Mouse (Mus musculus) heart, adult 18-20 months (tissue): ENCODE results near the gene Rab31. TPM values are rescaled to one million over a fixed set of nuclear protein-coding genes. Genes with fewer than 3 reads are reported as not detected.

Experiments used
- DNase-seq, 2 experiments: peaks; one replicate each; pipeline ENCODE4 v3.0.0; 2021 to 2022; ENCODE audit warnings: mixed read lengths in 1 of 2
- long read RNA-seq, 2 experiments: library from polyadenylated mRNA; stranded (forward); transcript quantifications; one replicate each; pipeline ENCODE4 v2.0.0; 2021
- total RNA-seq, 2 experiments: library from RNA; stranded (reverse); gene quantifications; 2 replicates each; pipeline ENCODE4 v1.2.3; 2021

The Rab31 gene
- 10 to 100 TPM; 13.8 to 16.8 TPM for total RNA-seq
- long read RNA-seq, experiment 1, transcript Rab31-201 (7 exons, 3,473 nt): major isoform, 9 of 12 reads
- long read RNA-seq, experiment 1, partial matches to known transcripts: 0 of 12 reads
- long read RNA-seq, experiment 1, other reads (novel, unspliced or antisense): 3 of 12 reads
- long read RNA-seq, experiment 2, transcript Rab31-201 (7 exons, 3,473 nt): major isoform, 5 of 10 reads
- long read RNA-seq, experiment 2, partial matches to known transcripts: 0 of 10 reads
- long read RNA-seq, experiment 2, other reads (novel, unspliced or antisense): 5 of 10 reads

DNA sequence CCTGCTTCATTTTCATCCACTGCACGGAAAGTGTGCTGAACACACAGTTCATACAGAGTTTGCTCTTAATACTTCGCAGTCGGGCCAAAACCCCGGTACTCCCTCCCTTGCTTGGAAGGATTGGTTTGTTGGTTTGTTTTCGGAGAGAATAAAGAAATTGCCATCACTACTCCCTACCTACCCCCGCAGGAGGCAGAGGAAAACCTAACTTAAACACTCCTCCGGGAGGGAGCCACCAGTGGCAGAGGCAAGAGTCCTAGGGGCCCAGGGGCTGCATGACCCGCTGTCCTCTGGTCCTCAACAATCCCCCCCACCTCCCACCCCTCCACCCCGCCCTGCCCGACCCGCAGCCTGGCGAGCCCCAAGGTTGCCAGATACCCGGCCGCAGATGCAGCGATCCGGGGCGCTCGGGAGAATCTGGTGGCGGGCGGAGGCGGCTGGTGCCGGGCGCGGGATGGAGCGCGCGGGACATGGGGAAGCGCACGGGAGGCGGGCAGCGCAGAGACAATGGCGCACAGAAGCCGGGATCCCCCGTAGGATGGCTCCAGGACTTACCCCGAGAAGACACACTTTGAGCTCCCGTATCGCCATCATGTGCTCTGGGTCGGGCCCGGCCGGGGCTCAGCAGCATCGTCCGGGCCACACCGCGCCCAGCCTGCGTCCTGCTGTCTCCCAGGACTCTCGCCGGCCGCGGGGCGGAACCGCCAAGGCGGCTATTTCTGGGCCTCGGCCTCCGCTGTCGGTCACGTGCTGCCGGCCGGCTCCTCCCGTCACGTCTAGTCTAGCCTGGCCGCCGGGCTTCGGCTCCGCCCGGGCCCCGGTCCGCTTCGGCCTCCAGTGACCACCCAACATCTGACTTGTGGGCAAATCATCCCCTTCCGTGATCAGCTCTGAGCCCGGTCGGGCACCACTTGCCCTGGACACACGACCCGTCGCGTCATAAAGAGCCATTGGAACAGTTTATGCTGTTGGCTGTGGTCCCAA lies at the start of gene Rab31:
Gene Rab31, minus strand, starts transcription at position 802 of the 984 bp plus-strand sequence.
- DNase-seq: peak; percentile 91 to 94

DNA sequence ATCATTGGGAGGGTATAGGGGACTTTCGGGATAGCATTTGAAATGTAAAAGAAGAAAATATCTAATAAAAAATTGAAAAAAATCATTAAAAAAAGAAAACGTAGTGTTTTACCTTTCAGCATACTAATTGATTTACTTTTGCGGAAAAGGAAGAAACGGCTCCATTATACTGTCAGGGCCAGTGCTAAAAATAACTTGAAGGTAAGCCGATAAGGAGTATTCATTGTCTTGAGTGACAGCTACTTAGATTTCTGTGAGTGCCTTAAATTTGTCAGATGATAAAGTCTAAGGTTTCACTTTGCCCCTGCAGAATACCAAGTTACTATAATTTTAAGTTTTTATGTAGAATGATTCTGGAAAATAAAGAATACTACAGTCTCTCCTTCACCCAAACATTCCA lies 47.6 kb upstream of the Rab31 start:
- DNase-seq: no peak

DNA sequence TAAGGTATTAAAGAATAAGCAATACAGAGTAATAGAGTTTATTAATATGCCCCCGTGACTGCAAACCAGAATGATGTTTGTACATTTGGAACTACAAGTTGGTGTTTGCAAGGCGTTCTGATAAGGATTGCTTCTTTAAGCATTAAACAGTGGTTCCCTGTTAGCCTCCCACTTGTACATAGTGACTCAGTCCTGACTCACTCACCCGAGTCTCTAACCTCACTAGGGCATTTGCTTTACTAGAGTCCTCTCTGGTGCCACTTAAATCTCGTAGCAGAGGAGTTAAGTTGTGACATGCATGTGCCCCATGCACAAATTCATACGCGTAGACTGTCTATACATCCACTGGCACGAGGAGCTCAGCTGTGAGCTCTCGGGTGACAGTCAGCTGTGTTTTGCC lies 41.2 kb upstream of the Rab31 start:
- DNase-seq: no peak

DNA sequence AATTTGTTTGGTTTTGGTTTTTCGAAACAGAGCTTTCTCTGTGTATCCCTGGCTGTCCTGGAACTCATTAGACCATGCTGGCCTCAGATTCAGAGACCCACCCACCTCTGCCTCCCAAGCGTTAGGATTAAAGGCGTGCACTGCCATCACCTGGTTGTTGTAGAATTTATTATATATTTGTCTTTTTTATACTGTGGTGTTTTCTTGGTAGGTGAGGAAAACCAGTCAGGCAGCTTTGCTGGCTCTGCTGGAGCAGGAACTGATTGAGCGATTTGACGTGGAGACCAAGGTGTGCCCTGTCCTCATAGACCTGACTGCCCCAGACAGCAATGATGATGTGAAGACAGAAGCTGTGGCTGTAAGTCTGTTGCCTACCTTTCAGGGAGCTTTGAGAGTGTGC lies 38.5 kb upstream of the Rab31 start:
- no peak for DNase-seq

DNA sequence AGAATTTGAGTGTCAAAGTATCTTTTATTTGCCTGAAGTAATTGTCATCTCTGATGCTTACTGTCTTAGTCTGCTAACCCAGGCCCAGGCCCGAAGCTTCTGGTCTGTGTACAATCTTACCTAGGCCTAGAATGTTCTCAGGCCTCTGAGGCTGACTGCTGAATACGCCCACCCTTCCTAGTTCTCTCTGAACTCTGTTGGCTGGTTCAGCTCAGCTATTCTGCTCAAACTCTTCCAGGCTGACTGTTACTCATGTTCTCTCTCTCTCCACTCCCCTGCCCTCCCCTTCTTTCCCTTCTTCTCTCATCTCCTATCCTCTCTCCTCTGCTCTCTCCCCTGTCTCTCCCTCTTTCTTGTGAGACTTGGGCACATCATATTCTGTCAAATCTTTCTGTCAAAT lies 33.9 kb upstream of the Rab31 start:
- DNase-seq: no peak

DNA sequence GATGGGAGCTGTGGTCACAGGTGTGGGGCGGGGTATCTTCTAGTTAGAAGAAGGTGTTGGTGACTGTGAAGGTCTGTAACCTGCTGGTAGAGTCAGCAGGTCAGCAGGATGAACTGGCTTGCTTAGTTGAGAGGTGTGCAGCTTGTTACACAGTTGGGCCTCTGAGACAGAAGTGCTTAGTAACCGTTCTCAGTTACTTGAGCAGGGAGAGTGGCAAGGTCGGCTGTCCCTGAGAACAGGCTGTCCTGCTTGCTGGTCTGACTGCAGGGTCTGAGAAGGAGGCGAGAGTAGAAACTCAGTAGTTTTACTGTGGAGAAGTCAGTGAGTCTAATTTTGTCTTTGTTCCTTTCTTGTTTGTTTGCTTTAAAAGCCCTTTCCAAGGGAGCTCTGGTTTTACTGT lies 33.4 kb upstream of the Rab31 start:
- DNase-seq: no peak

DNA sequence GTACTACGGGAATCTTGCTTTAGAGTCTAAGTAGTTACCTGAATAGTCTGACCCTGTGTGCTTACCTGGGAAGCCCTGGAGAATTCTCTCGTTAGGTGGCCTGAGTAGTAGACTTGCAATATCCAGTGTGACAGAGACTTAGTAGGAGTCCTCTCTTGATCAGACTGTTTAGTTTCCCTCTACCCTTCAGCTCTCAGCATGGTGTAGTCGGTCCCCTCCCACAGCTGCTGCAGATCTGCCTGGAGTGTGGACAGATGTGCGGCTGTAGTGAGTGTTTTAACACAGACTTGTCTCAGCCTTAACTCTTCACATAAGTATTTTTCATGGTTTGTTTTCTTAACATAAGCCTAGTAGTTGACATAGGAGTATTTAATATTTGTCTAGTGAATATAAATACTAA lies 29.5 kb upstream of the Rab31 start:
- DNase-seq: no peak

DNA sequence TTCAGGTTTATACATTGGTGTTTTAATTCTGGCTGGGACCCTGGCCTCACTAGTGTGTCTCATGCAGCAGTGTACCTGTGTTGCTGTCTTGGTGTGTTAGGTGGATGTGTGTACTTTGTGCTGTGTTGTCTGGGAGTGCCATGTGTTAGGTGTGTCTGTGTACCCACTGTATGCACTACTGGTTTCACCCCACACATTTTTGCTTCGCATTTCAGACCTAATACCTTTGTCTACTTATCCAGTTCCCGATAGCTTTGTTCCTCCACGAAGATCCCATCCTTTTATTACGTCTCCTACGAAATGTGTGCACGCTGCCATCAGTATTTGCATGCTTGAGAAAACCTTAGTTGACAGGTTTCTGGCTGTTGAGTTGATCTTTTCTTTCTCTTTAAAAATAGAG lies 27.9 kb upstream of the Rab31 start:
- DNase-seq: no peak

DNA sequence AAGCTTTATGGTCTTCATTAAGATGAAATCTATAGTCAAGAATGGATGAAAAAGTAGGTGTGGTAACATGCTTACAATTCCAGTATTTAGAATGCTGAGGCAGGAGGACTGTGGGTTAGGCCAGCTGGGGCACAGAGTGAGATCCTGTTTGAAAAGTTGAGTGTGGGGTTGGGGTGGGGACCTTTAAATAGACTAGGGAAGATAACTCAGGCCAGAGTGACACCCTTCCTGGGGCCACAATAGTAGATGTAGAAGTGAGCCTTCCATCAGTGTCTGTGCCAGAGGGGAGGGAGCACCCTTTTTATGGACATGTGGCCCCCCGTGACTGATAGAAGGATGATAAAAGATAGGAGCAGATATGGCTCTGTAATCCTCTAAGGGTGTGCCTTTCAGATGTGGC lies 26.8 kb upstream of the Rab31 start:
- DNase-seq: no peak

DNA sequence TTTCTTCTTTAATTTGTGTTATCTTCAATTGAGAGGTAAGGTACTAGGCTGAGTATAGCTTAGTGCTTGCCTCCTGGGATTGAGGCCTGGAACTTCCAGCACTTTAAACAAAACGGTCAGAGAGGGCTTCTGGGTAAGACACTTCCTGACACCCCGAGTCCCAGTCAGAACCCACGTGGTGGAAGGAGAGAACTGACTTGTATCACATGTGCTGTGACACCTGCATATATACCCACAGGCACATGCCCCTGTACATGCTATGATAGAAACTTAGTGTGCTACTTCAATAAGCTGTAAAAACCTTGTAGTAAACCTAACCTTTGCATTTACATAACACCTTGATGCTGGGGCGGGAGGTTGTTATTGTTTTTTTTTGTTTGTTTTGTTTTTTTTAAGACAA lies 25.9 kb upstream of the Rab31 start:
- DNase-seq: no peak

DNA sequence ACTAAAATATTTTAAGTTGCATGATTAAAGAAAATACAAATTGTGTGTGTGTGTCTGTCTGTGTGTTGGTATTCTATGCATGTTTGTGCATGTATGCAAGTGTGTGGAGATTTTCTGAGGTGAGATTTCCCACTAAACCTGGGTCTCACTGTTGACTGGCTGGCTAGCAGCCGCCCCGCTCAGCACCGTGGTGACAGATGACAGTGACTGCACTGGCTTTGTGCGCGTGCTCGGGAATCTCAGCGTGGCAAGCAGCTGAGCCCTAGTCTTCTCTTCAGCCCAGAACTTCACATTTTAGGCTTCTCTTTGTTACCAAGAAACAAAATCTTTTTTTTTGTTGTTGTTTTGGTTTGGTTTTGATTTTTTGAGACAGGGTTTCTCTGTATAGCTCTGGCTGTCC lies 23.5 kb upstream of the Rab31 start:
- DNase-seq: no peak

DNA sequence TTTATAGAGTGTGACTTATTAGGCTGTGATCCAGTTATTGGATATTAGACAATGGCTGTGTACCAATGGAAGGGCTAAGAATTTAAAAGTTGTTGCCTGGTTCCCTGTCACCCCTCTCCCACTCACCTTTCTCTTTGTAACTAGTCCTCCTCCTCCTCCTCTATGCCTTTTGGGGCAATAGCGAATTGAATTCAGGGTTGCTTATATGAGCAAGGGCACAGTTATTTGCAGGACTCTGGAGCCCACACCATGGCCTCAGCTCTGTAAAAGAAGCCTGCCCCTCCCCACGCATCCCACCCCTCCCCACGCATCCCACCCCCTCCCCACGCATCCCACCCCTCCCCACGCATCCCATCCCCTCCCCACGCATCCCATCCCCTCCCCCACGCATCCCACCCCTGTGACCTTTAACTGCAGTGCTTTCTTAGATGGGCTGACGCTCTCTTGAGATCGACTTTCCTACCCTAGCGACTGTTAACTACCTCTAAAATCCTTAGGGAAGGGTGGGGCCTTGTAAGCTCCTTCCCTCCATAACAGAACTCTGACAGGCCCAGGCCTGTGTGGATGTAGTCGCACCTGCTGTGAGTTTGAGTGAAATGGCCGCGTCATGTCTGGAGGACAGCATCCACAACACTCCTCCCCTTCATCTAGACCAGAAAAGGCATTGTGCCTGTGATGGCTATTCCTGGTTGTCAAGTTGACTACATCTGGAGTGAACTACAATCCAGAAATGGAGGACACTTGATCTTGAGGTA lies 21.7 kb upstream of the Rab31 start:
- no peak for DNase-seq

DNA sequence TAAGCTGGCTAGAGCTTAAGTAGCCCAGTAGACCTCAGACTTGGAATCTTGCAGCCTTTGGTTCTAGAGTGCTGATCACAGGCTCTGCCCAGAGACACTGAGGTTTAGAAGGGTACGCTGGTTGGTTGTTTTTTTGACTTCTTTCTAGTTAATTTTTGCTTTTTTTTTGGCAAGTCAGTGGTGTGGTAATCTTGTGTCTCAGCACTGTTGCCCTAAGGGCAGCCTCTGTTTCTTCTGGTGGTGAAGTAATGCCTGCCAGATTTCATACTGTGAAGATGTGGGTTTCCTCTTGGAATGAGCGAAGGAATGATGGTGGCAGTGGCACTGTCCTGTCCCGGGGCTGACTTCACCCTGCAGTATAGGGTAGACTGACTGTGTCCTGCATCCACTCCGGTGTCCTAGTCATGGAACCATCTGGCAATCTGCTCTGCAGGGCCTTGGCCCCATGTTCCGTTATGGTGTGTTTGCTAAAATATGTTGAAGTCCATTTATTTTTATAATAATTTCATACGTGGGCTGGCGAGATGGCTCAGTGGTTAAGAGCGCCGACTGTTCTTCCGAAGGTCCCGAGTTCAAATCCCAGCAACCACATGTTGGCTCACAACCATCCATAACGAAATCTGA lies 20.9 kb upstream of the Rab31 start:
- no peak for DNase-seq

DNA sequence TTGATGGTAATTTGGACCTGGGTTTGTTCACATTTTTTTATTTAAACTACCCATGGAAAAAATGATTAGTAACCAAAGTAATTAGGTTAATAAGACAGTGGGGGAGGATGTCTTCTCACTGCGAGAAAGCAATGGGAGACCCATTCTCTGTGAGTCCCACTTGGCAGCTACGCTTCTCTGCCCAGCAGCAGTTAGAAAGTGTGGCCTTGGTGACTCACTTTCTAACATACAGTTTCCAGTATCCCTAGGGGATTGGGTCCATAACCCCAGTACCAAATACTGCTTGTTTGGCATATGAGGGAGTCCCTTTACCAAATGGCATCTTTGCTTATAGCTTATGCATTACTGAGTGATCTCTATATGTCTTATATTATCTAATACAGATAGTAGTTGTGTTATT lies 18.6 kb upstream of the Rab31 start:
- DNase-seq: no peak

DNA sequence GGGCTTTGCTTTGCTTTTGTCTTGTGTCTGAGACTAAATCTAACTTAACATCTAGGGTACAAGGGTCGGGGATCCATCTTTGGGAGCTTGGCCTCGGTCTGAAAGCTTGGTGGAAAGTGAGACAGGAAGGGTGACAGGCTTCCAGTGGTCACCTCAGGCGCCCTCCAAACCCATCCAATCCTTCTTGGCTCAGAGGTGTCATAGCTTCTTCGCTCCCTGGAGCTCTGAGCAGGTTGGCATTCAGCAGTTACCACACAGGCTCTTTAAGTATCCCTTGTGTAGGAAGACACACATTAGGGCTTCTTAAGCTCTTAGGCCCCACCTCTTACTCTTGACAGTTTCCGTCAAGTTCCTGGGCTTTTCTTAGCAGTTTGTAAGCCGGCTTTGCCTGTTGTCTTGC lies 17.0 kb upstream of the Rab31 start:
- no peak for DNase-seq

DNA sequence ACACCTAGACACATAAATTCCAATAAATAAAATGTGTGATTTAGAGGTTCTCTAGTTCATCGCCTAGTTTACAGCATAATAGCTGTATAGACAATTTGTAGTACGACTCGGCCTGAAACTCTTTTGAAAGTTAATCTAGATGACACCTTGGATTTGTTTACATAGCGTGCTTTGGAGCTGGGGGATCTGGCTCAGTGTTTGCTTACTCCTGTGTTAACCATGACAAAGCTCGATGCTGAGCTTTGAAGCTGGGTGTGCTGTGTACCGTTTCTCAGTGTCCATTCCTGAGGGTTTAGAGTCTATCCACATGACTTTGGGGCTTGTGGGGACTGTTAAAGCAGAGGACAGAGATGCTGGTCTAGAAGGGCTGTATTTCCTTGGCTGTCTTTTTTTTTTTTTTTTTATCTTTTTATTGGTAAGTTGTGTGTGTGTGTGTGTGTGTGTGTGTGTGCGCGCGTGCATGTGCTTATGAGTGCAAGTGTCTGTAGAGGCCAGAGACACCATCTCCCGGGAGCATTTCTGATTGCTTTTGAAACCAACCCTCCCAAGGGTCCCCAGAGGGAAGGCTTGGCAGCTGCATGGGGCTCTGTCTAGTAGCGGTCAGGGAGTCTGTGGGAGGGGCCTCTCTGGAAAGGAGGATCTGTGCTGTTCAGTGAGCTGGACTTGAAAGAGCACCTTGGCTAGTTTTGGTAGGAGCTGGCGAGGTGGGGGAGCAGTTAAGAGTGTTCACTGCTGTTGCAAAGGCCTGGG lies 16.2 kb upstream of the Rab31 start:
- peak; percentile 79 to 87 for DNase-seq

DNA sequence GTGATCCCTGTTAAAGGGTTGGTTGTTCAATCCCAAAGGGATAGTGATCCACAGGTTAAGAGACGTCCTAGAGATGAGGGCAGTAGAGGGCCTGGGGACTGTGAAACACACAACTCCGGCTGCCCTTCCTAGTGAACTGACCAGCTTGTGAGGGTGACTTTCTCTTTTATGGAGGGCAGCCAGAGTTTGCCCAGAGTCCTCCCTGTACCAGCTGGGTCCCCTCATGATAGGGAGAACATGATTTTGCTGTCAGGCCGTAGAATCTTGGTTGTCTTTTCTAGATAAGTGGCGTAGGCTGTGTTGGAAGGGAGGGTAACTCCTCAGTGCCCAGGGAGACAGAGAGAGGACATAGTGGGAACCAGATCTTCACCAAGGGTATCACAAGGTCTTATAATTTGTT lies 14.7 kb upstream of the Rab31 start:
- no peak for DNase-seq

DNA sequence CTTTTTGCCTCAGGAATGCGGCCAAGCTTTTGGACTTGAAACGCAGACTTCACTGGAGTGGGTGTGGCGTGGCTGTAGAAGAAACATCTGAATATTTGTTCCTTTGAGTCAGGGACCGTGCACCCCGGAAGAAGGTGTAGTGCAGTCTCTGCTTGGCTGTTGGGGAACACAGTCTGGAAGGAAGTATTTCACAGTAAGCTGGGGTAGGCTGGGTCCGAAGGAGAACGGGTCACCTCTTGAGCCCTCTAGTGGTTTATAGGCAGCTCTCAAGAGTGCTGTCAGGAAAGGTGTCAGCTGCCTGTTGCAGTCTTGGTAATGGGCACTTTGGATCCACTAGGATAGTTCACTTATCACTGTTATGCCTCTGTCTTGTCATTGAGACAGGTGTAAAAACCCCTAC lies 13.7 kb upstream of the Rab31 start:
- DNase-seq: peak in 1 of 2 experiments; percentile 31

DNA sequence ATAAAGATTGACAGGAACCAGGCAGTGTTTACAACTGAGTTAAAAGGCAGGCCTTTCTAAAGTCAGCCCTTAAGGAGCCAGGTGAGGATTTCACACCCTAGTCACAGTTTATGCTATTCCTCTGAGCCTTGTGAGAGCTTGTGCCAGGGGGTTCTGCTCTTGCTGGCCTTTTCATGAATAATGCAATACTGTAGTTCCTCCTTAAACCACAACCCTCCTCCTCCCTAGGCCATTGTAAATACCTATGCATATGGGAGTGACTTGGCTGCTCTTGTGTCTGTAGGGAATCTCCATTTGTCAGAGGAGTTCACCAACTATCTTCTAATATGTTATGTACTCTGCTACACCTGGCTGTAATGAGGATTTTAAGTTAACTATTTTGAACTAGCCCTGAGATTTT lies 13.2 kb upstream of the Rab31 start:
- DNase-seq: no peak

DNA sequence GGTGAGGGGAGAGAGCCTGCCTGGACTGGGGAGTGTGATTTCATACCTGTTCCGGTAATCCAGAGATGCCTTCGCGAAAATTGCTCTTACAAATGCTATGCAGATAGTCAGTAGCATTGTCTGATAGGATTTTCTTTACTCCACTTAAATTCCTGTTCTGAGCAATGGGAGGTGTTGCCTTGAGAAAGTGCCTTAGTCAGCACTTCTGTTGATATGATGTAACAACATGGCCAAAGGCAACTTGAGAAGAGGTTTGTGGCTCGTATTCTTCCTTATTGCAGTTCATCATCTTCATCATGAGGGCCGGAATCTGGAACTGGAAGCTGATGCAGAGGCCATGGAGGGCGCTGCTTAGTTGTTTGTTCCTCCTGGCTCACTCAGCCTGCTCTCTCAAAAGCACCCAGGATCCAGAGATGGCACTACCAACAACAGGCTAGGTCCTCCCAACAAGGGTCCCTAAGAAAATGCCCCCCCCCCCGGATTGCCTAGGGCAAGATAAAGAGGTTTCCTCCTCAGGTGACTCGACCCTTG lies 12.1 kb upstream of the Rab31 start:
- peak in 1 of 2 experiments; percentile 45 for DNase-seq
